Comparison of ENCODE assay signal across 23 mouse cellular contexts in genomic region chr2:151569452-151569851, GRCm38 (mm10). TPM values are rescaled to one million over a fixed set of nuclear protein-coding genes. Genes with fewer than 3 reads are reported as not detected.
A peak's percentile ranks its signal among the peaks of the same experiment; 100 is the strongest.
DNase-seq lines count a peak whose midpoint lies in the region; ATAC-seq and TF ChIP-seq lines count a peak whose summit lies in the region.
"Had no signal": no experiment of that assay in that cellular context is flagged by ENCODE, and none has a peak within 500 bp of the region (broad histone marks: within the 10 kb centered on the region; RNA-seq: fewer than 3 reads in every experiment).

No protein-coding gene starts in this region.

- H3K4me1 ChIP-seq in midbrain, embryonic 14.5 days (ENCODE audit: control insufficient read depth, insufficient read depth, low read length): no peaks in the 10 kb centered on the region
- H3K4me1 ChIP-seq in midbrain, postnatal 0 days (ENCODE audit: insufficient read depth, low read length): no peaks in the 10 kb centered on the region
- H3K4me1 ChIP-seq: forebrain, embryonic 15.5 days; heart, embryonic 12.5 days; hindbrain, embryonic 12.5 days; intestine, embryonic 15.5 days; kidney, embryonic 15.5 days; midbrain, embryonic 12.5 days; stomach, embryonic 15.5 days had no signal

- H3K4me2 ChIP-seq in midbrain, embryonic 14.5 days (ENCODE audit: low read length): no peak overlapping the region
- H3K4me2 ChIP-seq in midbrain, postnatal 0 days (ENCODE audit: low read depth, low read length, poor library complexity, severe bottlenecking): no peak overlapping the region
- H3K4me2 ChIP-seq: forebrain, embryonic 15.5 days; heart, embryonic 12.5 days; hindbrain, embryonic 12.5 days; intestine, embryonic 15.5 days; kidney, embryonic 15.5 days; liver, embryonic 11.5 days; midbrain, embryonic 12.5 days; stomach, embryonic 15.5 days had no signal

- H3K27ac ChIP-seq in midbrain, embryonic 14.5 days (replicated peaks; ENCODE audit: low read depth, low read length): no peak overlapping the region
- H3K27ac ChIP-seq in midbrain, postnatal 0 days (ENCODE audit: low read depth, low read length): no peak overlapping the region
- H3K27ac ChIP-seq: forebrain, embryonic 15.5 days; hindbrain, embryonic 12.5 days; intestine, embryonic 15.5 days; kidney, embryonic 15.5 days; midbrain, embryonic 12.5 days; stomach, embryonic 15.5 days had no signal

- no peak overlapping the region for H3K9ac ChIP-seq in midbrain, embryonic 14.5 days (replicated peaks; ENCODE audit: low read length)
- H3K9ac ChIP-seq in midbrain, postnatal 0 days (replicated peaks; ENCODE audit: low read length, poor library complexity, severe bottlenecking): no peak overlapping the region
- H3K9ac ChIP-seq: forebrain, embryonic 15.5 days; heart, embryonic 12.5 days; hindbrain, embryonic 12.5 days; intestine, embryonic 15.5 days; kidney, embryonic 15.5 days; midbrain, embryonic 12.5 days; stomach, embryonic 15.5 days had no signal

- no peak for TF ChIP-seq CTCF in midbrain, postnatal 0 days (IDR thresholded peaks at IDR 0.05)

- no peak overlapping the region for H3K4me3 ChIP-seq in midbrain, embryonic 14.5 days (replicated peaks; ENCODE audit: low read depth, low read length)
- no peak overlapping the region for H3K4me3 ChIP-seq in midbrain, postnatal 0 days (ENCODE audit: low read depth, low read length)
- H3K4me3 ChIP-seq: forebrain, embryonic 15.5 days; heart, embryonic 12.5 days; hindbrain, embryonic 12.5 days; intestine, embryonic 15.5 days; kidney, embryonic 15.5 days; midbrain, embryonic 12.5 days; stomach, embryonic 15.5 days had no signal

- H3K9me3 ChIP-seq in midbrain, embryonic 14.5 days (ENCODE audit: control insufficient read depth, low read length): no peaks in the 10 kb centered on the region
- no peaks in the 10 kb centered on the region for H3K9me3 ChIP-seq in midbrain, postnatal 0 days (ENCODE audit: low read length)
- H3K9me3 ChIP-seq: forebrain, embryonic 15.5 days; heart, embryonic 12.5 days; hindbrain, embryonic 12.5 days; intestine, embryonic 15.5 days; kidney, embryonic 15.5 days; midbrain, embryonic 12.5 days; stomach, embryonic 15.5 days had no signal

- no peak for ATAC-seq in midbrain, embryonic 14.5 days (ENCODE audit: low FRiP score, low TSS enrichment)
- no peak for ATAC-seq in midbrain, postnatal 0 days (ENCODE audit: low FRiP score)
- 0 out of 2 replicates have a peak, but pooled peaks have one; percentile 20 for ATAC-seq in granulocyte monocyte progenitor cell, adult 5-6 weeks (replicated peaks; ENCODE audit: poor library complexity, severe bottlenecking)
- no peak for ATAC-seq in megakaryocyte, adult 5-6 weeks (ENCODE audit: poor library complexity, severe bottlenecking)
- ATAC-seq: forebrain, embryonic 15.5 days; intestine, embryonic 15.5 days had no signal

- peaks cover 9% of the 10 kb centered on the region for H3K36me3 ChIP-seq in midbrain, embryonic 14.5 days (ENCODE audit: control insufficient read depth, insufficient read depth, low read length)
- 0 out of 2 replicates have a peak, but pooled peaks cover 3% of the 10 kb centered on the region for H3K36me3 ChIP-seq in midbrain, postnatal 0 days (ENCODE audit: insufficient read depth, low read length)
- H3K36me3 ChIP-seq: intestine, embryonic 15.5 days had no signal

- WGBS in midbrain, embryonic 14.5 days: 74% methylated on average over 2 of the region's 2 CpGs
- 64% methylated on average over 2 of the region's 2 CpGs for WGBS in midbrain, postnatal 0 days

- DNase-seq in midbrain, embryonic 14.5 days: peak; percentile 3
- no peak for DNase-seq in midbrain, postnatal 0 days (ENCODE audit: low spot score)
- peak; percentile 56 for DNase-seq in adrenal gland, adult 8-10 months
- no peak for DNase-seq in MN1 (ENCODE audit: low spot score)
- DNase-seq in heart, adult 8-10 months (ENCODE audit: low spot score): no peak
- DNase-seq: cerebellum, adult 9-11 months; gastrocnemius, postnatal 14 days; heart, postnatal 14 days; lung, adult 18-20 months; right cerebral cortex, postnatal 14 days; spleen, adult 18-20 months; thymus, adult 2 months had no signal

- no peaks in the 10 kb centered on the region for H3K27me3 ChIP-seq in midbrain, embryonic 14.5 days (ENCODE audit: control insufficient read depth, insufficient read depth, low read length)
- H3K27me3 ChIP-seq in midbrain, postnatal 0 days (ENCODE audit: insufficient read depth, low read length): no peaks in the 10 kb centered on the region
- H3K27me3 ChIP-seq: forebrain, embryonic 15.5 days; hindbrain, embryonic 12.5 days; intestine, embryonic 15.5 days; kidney, embryonic 15.5 days; midbrain, embryonic 12.5 days; stomach, embryonic 15.5 days had no signal

RNA-seq across cellular contexts. Expression of gene Sdcbp2, which starts 3.0 kb away (rescaled TPM):
- 0.50 and 0.62 TPM in 2 replicates for polyA plus RNA-seq in midbrain, embryonic 14.5 days (2014; fragmentation: Nextera tagmentation; extraction: Ambion mirVana)
- 0.61 TPM in 1 of 2 replicates, not detected in the other for total RNA-seq in midbrain, postnatal 0 days (2014; rRNA removed)
- 0.93 and 1.4 TPM in 2 replicates for polyA plus RNA-seq in midbrain, postnatal 0 days (2015; fragmentation: Nextera tagmentation; extraction: Ambion mirVana)
- total RNA-seq in adrenal gland, adult 8-10 months (2022): 1 to 10 TPM; 1.1 to 1.8 (median 1.3) TPM
- total RNA-seq in granulocyte monocyte progenitor cell, adult 5-6 weeks (2014; fragmentation: Nextera tagmentation): not detected in 2 replicates
- not detected in 2 replicates for total RNA-seq in granulocyte monocyte progenitor cell, adult 5-6 weeks (2017)
- total RNA-seq in megakaryocyte, adult 5-6 weeks (2015): 0.82 TPM in 1 of 2 replicates, not detected in the other
- total RNA-seq in megakaryocyte, adult 5-6 weeks (2017): not detected in 2 replicates
- total RNA-seq in heart, adult 8-10 months (2022): 1 to 10 TPM; 1.7 to 2.7 (median 2.5) TPM
- total RNA-seq: MEL had no signal
- polyA plus RNA-seq: liver, embryonic 11.5 days had no signal

RNA-seq across cellular contexts. Expression of gene Fkbp1a, which starts 27.2 kb away (rescaled TPM):
- 547 and 602 TPM in 2 replicates for polyA plus RNA-seq in midbrain, embryonic 14.5 days (2014; fragmentation: Nextera tagmentation; extraction: Ambion mirVana)
- 79.2 and 79.3 TPM in 2 replicates for total RNA-seq in midbrain, postnatal 0 days (2014; rRNA removed)
- 598 and 619 TPM in 2 replicates for polyA plus RNA-seq in midbrain, postnatal 0 days (2015; fragmentation: Nextera tagmentation; extraction: Ambion mirVana)
- 100 to 1,000 TPM; 231 to 315 (median 255) TPM for total RNA-seq in adrenal gland, adult 8-10 months (2022)
- total RNA-seq in granulocyte monocyte progenitor cell, adult 5-6 weeks (2014; fragmentation: Nextera tagmentation): 150 and 188 TPM in 2 replicates
- total RNA-seq in granulocyte monocyte progenitor cell, adult 5-6 weeks (2017): 33.4 and 56.6 TPM in 2 replicates
- total RNA-seq in megakaryocyte, adult 5-6 weeks (2015): 102 and 103 TPM in 2 replicates
- total RNA-seq in megakaryocyte, adult 5-6 weeks (2017): 20.9 and 23.9 TPM in 2 replicates
- total RNA-seq in heart, adult 8-10 months (2022): 100 to 1,000 TPM; 185 to 207 (median 192) TPM

Comparison
In these comparisons a context has a peak if more than half of its experiments do, and no peak if none do; other contexts are left out.
1. DNase-seq: peak in midbrain, embryonic 14.5 days (single experiment) and adrenal gland, adult 8-10 months (single experiment); none in midbrain, postnatal 0 days (single experiment), MN1 (single experiment) and heart, adult 8-10 months (single experiment).